Mouse (Mus musculus) stomach, postnatal 0 days (tissue): ENCODE measurements at regions not wholly inside any gene's neighbourhood (a gene's known extent, or its start where the extent isn't known, plus 50 kb on each side); places are given as distances from the start of the nearest gene placed in this dataset.

Experiments used
- CTCF ChIP-seq: IDR thresholded peaks from 2 replicates; pipeline ENCODE4 v1.5.1; 2016; ENCODE audit warnings: antibody characterized with exemption, low read depth, mild to moderate bottlenecking, moderate library complexity
- EP300 ChIP-seq: optimal IDR thresholded peaks from 2 replicates; pipeline ENCODE3; 2016; ENCODE audit warnings: antibody characterized with exemption

DNA sequence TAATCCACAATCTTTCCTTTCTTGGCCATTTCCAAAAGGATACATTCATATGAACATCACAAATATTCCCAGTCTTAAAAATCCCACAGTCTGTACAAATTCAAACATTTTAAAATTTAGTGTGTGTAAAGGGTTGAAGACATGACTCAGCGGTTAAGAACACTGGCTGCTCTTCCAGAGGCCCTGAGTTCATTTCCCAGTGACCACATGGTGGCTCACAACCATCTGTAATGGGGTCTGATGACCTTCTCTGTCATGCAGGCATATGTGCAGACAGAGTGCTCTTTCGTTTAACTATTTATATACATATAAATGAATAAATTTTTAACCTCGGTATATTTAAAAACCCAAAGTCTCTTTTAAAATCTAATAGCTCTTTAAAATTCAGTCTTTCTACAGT is 79.6 kb downstream of the Sptssa start:
- TF ChIP-seq CTCF (peak; percentile 17; the same call in 1 of the 2 replicates), EP300 (no peak)
